Comparison of ENCODE assay signal across 9 mouse cellular contexts in the genomic region with DNA sequence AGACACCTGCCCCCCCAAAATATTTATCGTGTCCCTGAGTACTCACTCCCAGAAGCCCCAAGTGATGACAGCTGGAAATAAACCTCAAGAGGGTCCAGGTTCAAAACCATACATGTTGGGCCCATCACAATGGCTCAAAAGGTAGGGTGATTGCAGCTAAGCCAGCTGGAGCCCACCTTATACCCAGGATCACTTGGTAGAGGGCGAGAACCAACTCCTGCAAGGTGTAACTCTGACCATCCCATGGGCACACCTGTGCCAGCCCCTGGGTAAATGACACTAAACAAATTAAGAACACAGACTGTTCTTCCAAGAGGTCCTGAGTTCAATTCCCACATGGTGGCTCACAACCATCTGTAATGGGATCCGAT. TPM values are rescaled to one million over a fixed set of nuclear protein-coding genes. Genes with fewer than 3 reads are reported as not detected.
DNase-seq lines count a peak whose midpoint lies in the region; ATAC-seq and TF ChIP-seq lines count a peak whose summit lies in the region.
"Had no signal": no experiment of that assay in that cellular context is flagged by ENCODE, and none has a peak within 500 bp of the region (broad histone marks: within the 10 kb centered on the region; RNA-seq: fewer than 3 reads in every experiment).

No protein-coding gene starts in this region.

- TF ChIP-seq POLR2A in cortical plate, adult 2 months (IDR thresholded peaks at IDR 0.05; ENCODE audit: extremely low read depth, insufficient read depth, low read length) = no peak

- TF ChIP-seq CTCF in cortical plate, adult 2 months (IDR thresholded peaks at IDR 0.05; ENCODE audit: extremely low read depth, insufficient read depth, low read length) = no peak

- intact Hi-C loops in left cerebral cortex, postnatal 36 days (cut with DNase I) = no loop called here

- peak overlapping the region; percentile 52 for H3K4me2 ChIP-seq in kidney, embryonic 14.5 days (replicated peaks; ENCODE audit: low read depth, low read length)
- peak overlapping the region; percentile 58 for H3K4me2 ChIP-seq in hindbrain, embryonic 15.5 days
- peak overlapping the region; percentile 61 for H3K4me2 ChIP-seq in midbrain, embryonic 15.5 days

- H3K9me3 ChIP-seq in kidney, embryonic 14.5 days (ENCODE audit: control insufficient read depth, low read length) = no peaks in the 10 kb centered on the region
- no peaks in the 10 kb centered on the region for H3K9me3 ChIP-seq in hindbrain, embryonic 15.5 days
- H3K9me3 ChIP-seq in midbrain, embryonic 15.5 days = no peaks in the 10 kb centered on the region

- peak overlapping the region; percentile 68 for H3K9ac ChIP-seq in kidney, embryonic 14.5 days (ENCODE audit: low read depth, low read length)
- peak overlapping the region; percentile 37 for H3K9ac ChIP-seq in hindbrain, embryonic 15.5 days
- peak overlapping the region; percentile 41; the same call in 1 of the 2 replicates for H3K9ac ChIP-seq in midbrain, embryonic 15.5 days

- WGBS in kidney, embryonic 14.5 days = 58% methylated on average over 3 of the region's 3 CpGs
- 61% methylated on average over 3 of the region's 3 CpGs for WGBS in hindbrain, embryonic 15.5 days
- WGBS in midbrain, embryonic 15.5 days = 54% methylated on average over 3 of the region's 3 CpGs

- H3K4me1 ChIP-seq in kidney, embryonic 14.5 days (ENCODE audit: control insufficient read depth, insufficient read depth, low read length) = peaks cover 12% of the 10 kb centered on the region
- H3K4me1 ChIP-seq in cortical plate, adult 2 months (ENCODE audit: control insufficient read depth, insufficient read depth, low read length) = peaks cover 7% of the 10 kb centered on the region; the same call in 1 of the 2 replicates
- peaks cover 26% of the 10 kb centered on the region for H3K4me1 ChIP-seq in hindbrain, embryonic 15.5 days (replicated peaks)
- H3K4me1 ChIP-seq in midbrain, embryonic 15.5 days = peaks cover 30% of the 10 kb centered on the region

- H3K36me3 ChIP-seq in kidney, embryonic 14.5 days (ENCODE audit: control insufficient read depth, insufficient read depth, low read length) = peaks cover 14% of the 10 kb centered on the region
- 0 out of 2 replicates have a peak, but pooled peaks cover 3% of the 10 kb centered on the region for H3K36me3 ChIP-seq in hindbrain, embryonic 15.5 days
- no peaks in the 10 kb centered on the region for H3K36me3 ChIP-seq in midbrain, embryonic 15.5 days (replicated peaks)

- H3K27me3 ChIP-seq in kidney, embryonic 14.5 days (ENCODE audit: control insufficient read depth, insufficient read depth, low read length) = no peaks in the 10 kb centered on the region
- H3K27me3 ChIP-seq in hindbrain, embryonic 15.5 days = no peaks in the 10 kb centered on the region
- no peaks in the 10 kb centered on the region for H3K27me3 ChIP-seq in midbrain, embryonic 15.5 days (replicated peaks)

- H3K4me3 ChIP-seq in kidney, embryonic 14.5 days (ENCODE audit: low read length) = peak overlapping the region; percentile 49
- H3K4me3 ChIP-seq in cortical plate, adult 2 months (ENCODE audit: insufficient read depth, low read length) = peak overlapping the region; percentile 32; the same call in 1 of the 2 replicates
- H3K4me3 ChIP-seq in hindbrain, embryonic 15.5 days = peak overlapping the region; percentile 70
- H3K4me3 ChIP-seq in midbrain, embryonic 15.5 days = peak overlapping the region; percentile 68

- peak overlapping the region; percentile 71 for H3K27ac ChIP-seq in kidney, embryonic 14.5 days (ENCODE audit: low read depth, low read length)
- no peak overlapping the region for H3K27ac ChIP-seq in cortical plate, adult 2 months (ENCODE audit: insufficient read depth, low read length)
- H3K27ac ChIP-seq in hindbrain, embryonic 15.5 days (replicated peaks) = peak overlapping the region; percentile 71
- H3K27ac ChIP-seq in midbrain, embryonic 15.5 days = peak overlapping the region; percentile 81

- DNase-seq in kidney, postnatal 36 days = no peak
- no peak for DNase-seq in thymus, postnatal 25 days
- DNase-seq in left cerebral cortex, postnatal 36 days (ENCODE audit: low spot score in 2 of 2) = no peak
- DNase-seq in embryo, embryonic 10 days (ENCODE audit: low spot score) = no peak

- no peak for ATAC-seq in kidney, embryonic 14.5 days (ENCODE audit: low FRiP score, low TSS enrichment)
- no peak for ATAC-seq in hindbrain, embryonic 15.5 days (ENCODE audit: low FRiP score, low read depth)
- ATAC-seq in midbrain, embryonic 15.5 days (replicated peaks) = 0 out of 2 replicates have a peak, but pooled peaks have one; percentile 0

RNA-seq across cellular contexts. Expression of a gene that starts 0.9 kb away (rescaled TPM):
- polyA plus RNA-seq in kidney, embryonic 14.5 days (2014; fragmentation: Nextera tagmentation; extraction: Ambion mirVana) = 101 and 108 TPM in 2 replicates
- polyA plus RNA-seq in cortical plate, adult 2 months (2012; rRNA removed) = 75.5 and 76.0 TPM in 2 replicates
- 147 and 152 TPM in 2 replicates for polyA plus RNA-seq in hindbrain, embryonic 15.5 days (2015; fragmentation: Nextera tagmentation; extraction: Ambion mirVana)
- polyA plus RNA-seq in midbrain, embryonic 15.5 days (2015; fragmentation: Nextera tagmentation; extraction: Ambion mirVana) = 153 and 159 TPM in 2 replicates
- total RNA-seq in left cerebral cortex, postnatal 36 days (2021) = 10 to 100 TPM; 67.8 to 72.2 TPM

RNA-seq across cellular contexts. Expression of a gene that starts 5.1 kb away (rescaled TPM):
- polyA plus RNA-seq in kidney, embryonic 14.5 days (2014; fragmentation: Nextera tagmentation; extraction: Ambion mirVana) = 59.2 and 73.9 TPM in 2 replicates
- 106 and 108 TPM in 2 replicates for polyA plus RNA-seq in cortical plate, adult 2 months (2012; rRNA removed)
- polyA plus RNA-seq in hindbrain, embryonic 15.5 days (2015; fragmentation: Nextera tagmentation; extraction: Ambion mirVana) = 92.2 and 94.0 TPM in 2 replicates
- polyA plus RNA-seq in midbrain, embryonic 15.5 days (2015; fragmentation: Nextera tagmentation; extraction: Ambion mirVana) = 90.4 and 92.6 TPM in 2 replicates
- 100 to 1,000 TPM in 1 of 2 experiments, 10 to 100 TPM in 1; 80.0 to 103 TPM for total RNA-seq in left cerebral cortex, postnatal 36 days (2021)

RNA-seq across cellular contexts. Expression of a gene that starts 5.1 kb away (rescaled TPM):
- 3.5 and 3.8 TPM in 2 replicates for polyA plus RNA-seq in kidney, embryonic 14.5 days (2014; fragmentation: Nextera tagmentation; extraction: Ambion mirVana)
- 5.8 and 5.9 TPM in 2 replicates for polyA plus RNA-seq in cortical plate, adult 2 months (2012; rRNA removed)
- polyA plus RNA-seq in hindbrain, embryonic 15.5 days (2015; fragmentation: Nextera tagmentation; extraction: Ambion mirVana) = 6.2 and 6.6 TPM in 2 replicates
- 8.4 and 9.3 TPM in 2 replicates for polyA plus RNA-seq in midbrain, embryonic 15.5 days (2015; fragmentation: Nextera tagmentation; extraction: Ambion mirVana)
- 1 to 10 TPM; 2.5 to 4.3 TPM for total RNA-seq in left cerebral cortex, postnatal 36 days (2021)

RNA-seq across cellular contexts. Expression of a gene that starts 9.6 kb away (rescaled TPM):
- polyA plus RNA-seq in kidney, embryonic 14.5 days (2014; fragmentation: Nextera tagmentation; extraction: Ambion mirVana) = 0.61 and 1.5 TPM in 2 replicates
- 6.8 and 7.8 TPM in 2 replicates for polyA plus RNA-seq in cortical plate, adult 2 months (2012; rRNA removed)
- 2.1 and 2.7 TPM in 2 replicates for polyA plus RNA-seq in hindbrain, embryonic 15.5 days (2015; fragmentation: Nextera tagmentation; extraction: Ambion mirVana)
- polyA plus RNA-seq in midbrain, embryonic 15.5 days (2015; fragmentation: Nextera tagmentation; extraction: Ambion mirVana) = 2.7 and 3.3 TPM in 2 replicates
- total RNA-seq in left cerebral cortex, postnatal 36 days (2021) = 1 to 10 TPM; 1.9 to 4.9 TPM
- total RNA-seq: neutrophil, adult 5-6 weeks had no signal

RNA-seq across cellular contexts. Expression of a gene that starts 13.6 kb away (rescaled TPM):
- 0.14 and 0.30 TPM in 2 replicates for polyA plus RNA-seq in kidney, embryonic 14.5 days (2014; fragmentation: Nextera tagmentation; extraction: Ambion mirVana)
- polyA plus RNA-seq in cortical plate, adult 2 months (2012; rRNA removed) = 0.45 and 0.52 TPM in 2 replicates
- 1.1 TPM in 2 replicates for polyA plus RNA-seq in hindbrain, embryonic 15.5 days (2015; fragmentation: Nextera tagmentation; extraction: Ambion mirVana)
- polyA plus RNA-seq in midbrain, embryonic 15.5 days (2015; fragmentation: Nextera tagmentation; extraction: Ambion mirVana) = 1.1 TPM in 2 replicates
- total RNA-seq in left cerebral cortex, postnatal 36 days (2021) = 1 to 10 TPM in 1 of 2 experiments, under 1 TPM in 1; 0.49 to 2.2 TPM
